Mouse (Mus musculus) stomach, embryonic 16.5 days (tissue): ENCODE data around the gene Rela. TPM values are rescaled to one million over a fixed set of nuclear protein-coding genes. Genes with fewer than 3 reads are reported as not detected.

ENCODE experiments used
- ATAC-seq: fragments of 200-750 bp; cut with Nextera tagmentation; 2 replicates; pipeline ENCODE4 v1.8.0; 2017; ENCODE audit warnings: moderate number of reproducible peaks, moderate TSS enrichment; ENCODE audit not compliant: insufficient read depth, low FRiP score
- H3K27ac ChIP-seq: fragments of 300-500 bp; sonication (generic); 2 replicates; pipeline ENCODE4 v1.5.1; 2014; ENCODE audit warnings: low read length
- H3K27me3 ChIP-seq: fragments of 300-500 bp; sonication (generic); 2 replicates; pipeline ENCODE4 v1.6.1; 2014; ENCODE audit warnings: low read length, control low read depth, mixed read lengths; ENCODE audit not compliant: control insufficient read depth, insufficient read depth
- H3K36me3 ChIP-seq: fragments of 300-500 bp; sonication (generic); 2 replicates; pipeline ENCODE4 v1.6.1; 2014; ENCODE audit warnings: low read length; ENCODE audit not compliant: control insufficient read depth, insufficient read depth
- H3K4me1 ChIP-seq: fragments of 300-500 bp; sonication (generic); 2 replicates; pipeline ENCODE4 v1.6.1; 2014; ENCODE audit warnings: low read length, control low read depth, mixed read lengths; ENCODE audit not compliant: control insufficient read depth, insufficient read depth
- H3K4me2 ChIP-seq: fragments of 300-500 bp; sonication (generic); 2 replicates; pipeline ENCODE4 v1.6.1; 2014; ENCODE audit warnings: low read depth, low read length, mixed read lengths
- H3K4me3 ChIP-seq: fragments of 300-500 bp; sonication (generic); replicated peaks from 2 replicates; pipeline ENCODE4 v1.5.1; 2014; ENCODE audit warnings: mild to moderate bottlenecking, low read length
- H3K9ac ChIP-seq: fragments of 300-500 bp; sonication (generic); 2 replicates; pipeline ENCODE4 v1.6.1; 2014; ENCODE audit warnings: low read length
- H3K9me3 ChIP-seq: fragments of 300-500 bp; sonication (generic); replicated peaks from 2 replicates; pipeline ENCODE4 v1.6.1; 2016; ENCODE audit warnings: low read length, control low read depth; ENCODE audit not compliant: control insufficient read depth
- WGBS: fragments of 180-500 bp; shearing (Covaris S2); extraction: QIAGEN DNeasy Blood & Tissue Kit; methylation state at CpG from one replicate; pipeline ENCODE4 v1.1.7; 2014; 5-methylcytosine and 5-hydroxymethylcytosine counted together
- polyA plus RNA-seq: library from polyadenylated mRNA; unstranded; fragments of >200 nt; fragmentation: Nextera tagmentation; extraction: Ambion mirVana; gene quantifications from 2 replicates; pipeline ENCODE4 v1.2.1, GENCODE M21; 2015

Rela gene
- polyA plus RNA-seq: 47.9 and 50.3 TPM in 2 replicates

DNA sequence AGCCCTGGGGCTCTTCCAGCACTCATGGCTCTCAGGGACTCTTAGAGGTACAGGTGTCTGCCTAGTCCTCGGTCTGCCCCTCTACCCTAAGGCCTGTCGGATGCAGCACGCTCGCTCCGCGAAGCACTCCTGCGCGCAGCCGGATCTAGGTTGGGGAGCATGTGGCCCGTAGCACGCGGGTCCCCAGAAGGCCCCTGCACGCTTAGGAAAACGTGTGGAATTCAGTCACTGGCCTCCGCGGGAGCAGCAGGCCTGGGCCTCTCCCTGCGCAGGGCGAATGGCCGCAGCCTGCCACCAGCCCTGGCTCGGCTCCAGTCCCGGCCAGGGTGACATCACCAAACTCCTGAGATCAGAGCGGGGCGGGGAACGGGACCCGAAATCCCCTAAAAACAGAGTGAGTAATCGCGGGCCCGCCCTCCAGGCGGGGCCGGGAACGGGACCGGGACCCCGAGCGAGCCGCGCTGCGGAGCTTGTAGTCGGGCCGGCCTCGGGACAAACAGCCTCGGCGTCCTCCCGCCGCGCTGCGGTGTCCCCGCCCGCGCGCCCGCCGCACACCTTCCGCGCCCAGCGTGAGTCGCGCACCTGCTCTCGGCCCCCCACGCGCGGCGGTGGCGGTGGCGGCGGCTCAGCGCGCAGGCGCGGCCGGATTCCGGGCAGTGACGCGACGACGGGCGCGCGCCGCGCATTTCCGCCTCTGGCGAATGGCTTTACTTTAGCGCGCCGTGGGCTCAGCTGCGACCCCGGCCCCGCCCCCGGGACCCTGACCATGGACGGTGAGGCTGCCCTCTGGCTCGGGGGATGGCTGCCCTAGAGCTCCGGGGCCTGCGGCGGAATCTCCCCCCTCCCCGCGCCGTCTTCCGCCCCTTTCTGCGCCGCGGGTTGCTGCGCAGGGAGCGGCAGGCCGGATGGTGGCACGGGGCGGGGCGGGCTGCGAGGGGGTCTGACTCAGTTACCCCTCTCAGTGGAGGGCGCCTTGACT lies at the start of gene Rela:
Gene Rela (plus strand): TSS at position 415 of the 979 bp plus-strand sequence.
- Histone ChIP-seq H3K4me2 (peak within 1 kb of the TSS; percentile 97), H3K27ac (peak within 1 kb of the TSS; percentile 97), H3K4me3 (peak within 1 kb of the TSS; percentile 87), H3K9me3 (no peaks in the 10 kb centered on the region), H3K9ac (peak within 1 kb of the TSS; percentile 96), H3K36me3 (peaks cover 18% of the 10 kb centered on the region), H3K27me3 (no peaks in the 10 kb centered on the region), H3K4me1 (peaks cover 22% of the 10 kb centered on the region)
- WGBS: under 1% methylated on average over 104 of the region's 109 CpGs
- peak; percentile 87 for ATAC-seq

DNA sequence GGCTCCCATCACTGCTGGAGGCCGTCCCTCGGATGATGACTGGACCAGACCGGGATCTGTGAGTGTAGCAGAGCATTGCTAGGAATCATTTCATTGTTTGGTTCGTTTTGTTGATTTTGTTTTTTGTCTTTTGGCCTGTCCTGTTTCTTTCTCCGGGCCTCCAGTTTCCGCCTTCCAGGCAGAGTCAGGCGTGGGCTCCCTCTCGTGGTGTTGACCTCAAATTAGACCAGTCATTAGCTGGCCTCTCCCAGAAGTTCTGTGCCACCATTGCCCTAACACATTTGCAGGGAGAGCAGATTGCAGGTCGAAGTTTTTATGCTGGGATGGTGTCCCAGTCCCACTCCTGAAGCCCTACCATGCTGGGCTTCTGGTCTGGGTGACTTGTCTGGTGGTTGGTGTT lies 48.1 kb upstream of the Rela start:
- no peaks in the 10 kb centered on the region for H3K27me3 ChIP-seq
- WGBS: 76% methylated on average over 9 of the region's 9 CpGs
- no peak overlapping the region for H3K4me2 ChIP-seq
- H3K4me1 ChIP-seq: no peaks in the 10 kb centered on the region
- no peak overlapping the region for H3K4me3 ChIP-seq
- H3K27ac ChIP-seq: no peak overlapping the region
- no peaks in the 10 kb centered on the region for H3K9me3 ChIP-seq
- no peaks in the 10 kb centered on the region for H3K36me3 ChIP-seq
- no peak overlapping the region for H3K9ac ChIP-seq
- no peak for ATAC-seq

DNA sequence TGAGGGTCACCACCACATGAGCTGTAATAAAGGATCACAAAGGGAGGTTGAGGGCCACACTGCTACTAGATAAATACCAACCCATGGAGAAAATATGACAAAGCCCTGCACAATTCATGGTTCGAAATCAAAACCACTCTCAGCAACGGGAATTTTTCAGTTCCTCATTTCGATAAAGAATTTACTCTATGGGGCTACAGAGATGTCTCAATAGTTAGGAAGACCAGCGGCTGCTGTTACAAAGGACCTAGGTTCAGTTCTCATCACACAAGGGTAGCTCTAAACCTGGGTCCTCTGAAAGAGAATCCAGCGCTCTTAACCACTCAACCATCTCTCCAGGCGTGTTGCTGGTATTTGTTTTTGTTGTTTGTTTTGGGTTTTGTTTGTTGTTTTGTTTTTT lies 45.4 kb upstream of the Rela start:
- Histone ChIP-seq H3K9ac (no peak overlapping the region), H3K9me3 (no peaks in the 10 kb centered on the region), H3K27ac (no peak overlapping the region), H3K27me3 (no peaks in the 10 kb centered on the region), H3K4me3 (no peak overlapping the region), H3K4me2 (no peak overlapping the region), H3K4me1 (no peaks in the 10 kb centered on the region), H3K36me3 (no peaks in the 10 kb centered on the region)
- WGBS: 88% methylated on average over 6 of the region's 6 CpGs
- ATAC-seq: no peak

DNA sequence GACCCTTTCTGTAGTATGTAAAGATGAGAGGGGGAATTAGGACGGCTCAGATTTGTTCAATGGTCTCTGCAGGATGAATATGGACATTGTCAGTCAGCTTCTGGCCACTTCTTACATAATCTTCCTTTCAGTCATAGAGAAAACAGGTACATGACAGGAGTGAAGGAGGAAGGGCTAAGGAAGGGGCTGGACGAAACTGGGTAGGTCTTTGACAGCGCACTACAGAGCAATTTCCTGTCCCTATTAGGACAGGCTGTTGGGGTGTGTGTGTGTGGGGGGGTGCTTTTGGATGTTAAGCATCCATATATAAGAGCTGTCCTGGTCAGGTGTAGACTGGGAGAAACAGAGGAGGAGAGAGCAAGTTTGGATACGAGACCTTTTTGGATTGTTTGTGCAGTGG lies 38.1 kb upstream of the Rela start:
- Histone ChIP-seq H3K4me3 (no peak overlapping the region), H3K27me3 (no peaks in the 10 kb centered on the region), H3K4me2 (no peak overlapping the region), H3K36me3 (peaks cover 10% of the 10 kb centered on the region; the same call in 1 of the 2 replicates), H3K27ac (no peak overlapping the region), H3K9ac (no peak overlapping the region), H3K4me1 (peaks cover 10% of the 10 kb centered on the region), H3K9me3 (no peaks in the 10 kb centered on the region)
- ATAC-seq: no peak
- WGBS: 64% methylated on average over 4 of the region's 4 CpGs

DNA sequence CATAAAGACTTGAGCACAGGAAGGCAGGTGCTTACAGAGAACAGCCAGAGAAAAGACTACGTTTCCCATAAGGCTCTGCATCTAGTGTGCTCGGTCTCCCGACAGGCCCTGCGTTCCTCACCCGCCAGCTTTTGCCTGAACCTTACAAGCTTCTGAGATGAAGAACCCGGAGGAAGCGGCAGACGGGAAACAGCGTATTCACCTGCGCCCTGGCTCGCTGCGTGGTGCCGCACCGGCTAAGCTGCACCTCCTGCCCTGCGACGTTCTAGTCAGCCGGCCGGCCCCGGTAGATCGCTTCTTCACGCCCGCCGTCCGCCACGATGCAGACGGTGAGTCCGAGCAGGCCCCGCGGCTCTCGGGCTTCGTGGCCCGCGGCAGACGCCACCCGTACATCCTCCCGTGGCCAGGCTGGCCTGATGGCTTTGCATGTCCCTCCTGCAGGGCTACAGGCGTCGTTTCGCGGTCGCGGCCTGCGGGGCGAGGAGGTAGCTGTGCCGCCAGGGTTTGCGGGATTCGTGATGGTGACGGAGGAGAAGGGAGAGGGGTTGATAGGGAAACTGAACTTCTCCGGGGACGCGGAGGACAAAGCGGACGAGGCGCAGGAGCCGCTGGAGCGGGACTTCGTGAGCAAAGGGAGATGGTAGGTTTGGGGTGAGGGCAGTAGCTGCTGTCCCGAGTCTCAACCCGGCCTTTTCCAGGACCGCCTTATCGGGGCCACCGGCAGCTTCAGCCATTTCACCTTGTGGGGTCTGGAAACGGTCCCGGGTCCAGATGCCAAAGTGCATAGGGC lies 35.3 kb upstream of the Rela start, which contains the start of gene Rnaseh2c:
Gene Rnaseh2c (plus strand): TSS at position 122 of the 790 bp plus-strand sequence.
- WGBS: under 1% methylated on average over 64 of the region's 64 CpGs

DNA sequence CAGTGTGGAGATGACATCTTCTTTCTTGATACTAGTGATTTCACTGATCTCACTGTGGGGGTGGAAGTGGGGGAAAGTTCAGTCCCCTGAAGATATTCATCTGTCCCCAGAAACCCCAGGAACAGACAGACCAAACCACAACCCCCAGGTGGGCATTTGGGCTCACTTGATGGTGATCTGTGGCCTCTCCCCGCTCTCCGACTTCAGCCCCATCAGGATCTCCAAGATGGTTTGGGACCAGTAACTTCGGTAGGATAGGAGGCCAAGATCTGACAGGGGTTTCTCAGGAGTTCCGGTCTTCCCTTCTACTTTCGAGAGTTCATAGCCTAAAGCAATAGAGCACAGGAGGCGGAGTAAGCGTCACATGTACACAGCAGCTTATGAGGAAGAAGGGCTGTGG lies 33.6 kb upstream of the Rela start:
- H3K9me3 ChIP-seq: no peaks in the 10 kb centered on the region
- H3K36me3 ChIP-seq: peaks cover 28% of the 10 kb centered on the region
- no peak overlapping the region for H3K9ac ChIP-seq
- no peak overlapping the region for H3K27ac ChIP-seq
- no peaks in the 10 kb centered on the region for H3K27me3 ChIP-seq
- no peak overlapping the region for H3K4me3 ChIP-seq
- no peak overlapping the region for H3K4me2 ChIP-seq
- 84% methylated on average over 7 of the region's 7 CpGs for WGBS
- ATAC-seq: no peak
- peaks cover 15% of the 10 kb centered on the region for H3K4me1 ChIP-seq

More for the DNA sequence above, 35.3 kb upstream of the Rela start, which contains the start of gene Rnaseh2c:
- Histone ChIP-seq H3K27me3 (no peaks in the 10 kb centered on the region), H3K4me1 (peaks cover 10% of the 10 kb centered on the region), H3K9me3 (no peaks in the 10 kb centered on the region), H3K4me2 (peak within 1 kb of the TSS; percentile 95), H3K9ac (peak within 1 kb of the TSS; percentile 94), H3K36me3 (peaks cover 21% of the 10 kb centered on the region), H3K4me3 (peak within 1 kb of the TSS; percentile 60), H3K27ac (peak within 1 kb of the TSS; percentile 84)
- peak; percentile 91 for ATAC-seq

DNA sequence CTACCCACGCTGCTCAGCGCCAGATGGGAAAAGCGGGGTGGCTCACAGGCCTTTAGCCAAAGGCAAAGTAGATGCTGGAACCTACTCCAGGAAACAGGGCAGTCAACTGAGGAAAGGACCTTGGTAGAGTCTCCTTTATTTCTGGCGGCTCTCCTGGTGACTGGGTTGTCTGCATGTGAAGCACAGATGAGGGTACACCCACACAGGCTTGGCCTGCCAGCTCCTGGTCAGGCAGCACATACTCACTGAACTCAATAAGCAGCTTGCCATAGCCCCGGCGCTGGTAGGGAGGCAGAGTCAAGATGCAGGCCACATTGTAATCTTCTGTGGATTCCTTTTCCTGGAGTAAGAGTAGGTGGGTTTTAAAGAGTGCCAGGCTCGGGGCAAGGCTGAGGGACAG lies 32.2 kb upstream of the Rela start:
- Histone ChIP-seq H3K27me3 (no peaks in the 10 kb centered on the region), H3K4me3 (no peak overlapping the region), H3K9ac (no peak overlapping the region), H3K9me3 (no peaks in the 10 kb centered on the region), H3K36me3 (peaks cover 28% of the 10 kb centered on the region), H3K4me2 (no peak overlapping the region), H3K27ac (no peak overlapping the region), H3K4me1 (peaks cover 22% of the 10 kb centered on the region)
- ATAC-seq: no peak
- 88% methylated on average over 7 of the region's 7 CpGs for WGBS

DNA sequence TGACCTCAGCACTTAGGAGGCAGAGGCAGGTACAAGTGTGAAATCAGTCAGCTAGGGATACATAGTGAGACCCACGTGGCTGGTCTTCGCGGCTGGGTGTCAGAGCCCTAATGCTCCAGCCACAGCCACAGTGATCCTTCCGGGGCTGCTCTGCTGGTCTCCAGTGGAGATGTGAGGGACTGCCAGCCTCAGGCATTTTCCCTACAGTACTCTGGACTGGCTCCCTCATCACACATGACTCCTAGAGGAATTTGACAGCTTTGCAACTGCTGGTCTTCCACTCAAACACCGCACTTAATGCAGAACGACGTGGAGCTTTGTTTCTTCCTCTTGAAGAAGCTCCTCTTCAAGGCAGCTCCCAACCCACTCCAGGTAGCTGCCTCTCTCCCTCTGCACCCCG lies 31.1 kb upstream of the Rela start:
- no peak overlapping the region for H3K4me2 ChIP-seq
- no peak overlapping the region for H3K9ac ChIP-seq
- H3K36me3 ChIP-seq: peaks cover 28% of the 10 kb centered on the region
- ATAC-seq: no peak
- no peaks in the 10 kb centered on the region for H3K27me3 ChIP-seq
- no peaks in the 10 kb centered on the region for H3K9me3 ChIP-seq
- no peak overlapping the region for H3K27ac ChIP-seq
- H3K4me1 ChIP-seq: peaks cover 26% of the 10 kb centered on the region
- H3K4me3 ChIP-seq: no peak overlapping the region
- 82% methylated on average over 8 of the region's 8 CpGs for WGBS
